Mouse (Mus musculus) erythroblast, embryonic 14.5 days (primary cell): ENCODE results near the gene Tada2b.

ENCODE experiments used
- GATA1 ChIP-seq: IDR thresholded peaks from 2 replicates; pipeline ENCODE4 v1.6.1; 2012; ENCODE audit warnings: low read length, inconsistent platforms, mixed read lengths
- TAL1 ChIP-seq: IDR thresholded peaks from 3 replicates; pipeline ENCODE4 v1.6.1; 2012; ENCODE audit warnings: low read length, inconsistent platforms, mixed read lengths

GRCm38 (mm10) chr5:36427831-36428230 lies 56.3 kb downstream of the Tada2b start:
- no peak for TF ChIP-seq GATA1
- TF ChIP-seq TAL1, result no peak
